Mouse (Mus musculus) cortical plate, adult 2 months (tissue): ENCODE measurements around the gene Ppp4r3b.

ENCODE experiments used
- CTCF ChIP-seq: fragments of 200-500 bp; IDR thresholded peaks from 2 replicates; pipeline ENCODE4 v1.5.1; 2011; ENCODE audit warnings: mild to moderate bottlenecking, control low read depth, low read length; ENCODE audit not compliant: insufficient read depth; ENCODE audit errors: extremely low read depth
- POLR2A ChIP-seq: fragments of 200-500 bp; IDR thresholded peaks from 2 replicates; pipeline ENCODE4 v1.6.1; 2011; ENCODE audit warnings: mild to moderate bottlenecking, low read length, control low read depth; ENCODE audit not compliant: insufficient read depth; ENCODE audit errors: extremely low read depth

DNA sequence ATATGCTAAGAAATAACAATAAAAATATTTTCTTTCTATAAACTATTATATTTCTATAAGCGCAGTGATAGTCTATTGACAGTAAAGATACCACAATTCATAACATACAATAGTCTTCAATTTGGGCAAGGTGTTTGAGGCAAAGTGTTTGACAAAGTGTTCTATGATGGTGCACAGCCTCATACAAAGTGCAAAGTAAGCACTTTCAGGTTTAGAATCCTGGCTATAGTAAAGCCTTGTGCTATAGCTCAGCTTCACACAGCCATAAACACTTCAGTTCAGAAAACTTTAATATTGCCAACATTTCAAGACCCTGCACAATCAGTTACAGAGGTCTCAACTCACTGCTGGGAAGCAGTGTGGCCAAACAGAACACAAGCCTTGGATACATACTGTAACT is 66.7 kb downstream of the Ppp4r3b start:
- TF ChIP-seq CTCF (no peak), POLR2A (no peak)
